In genomic region chr2:75636261-75637054, GRCm38 (mm10) we compare ENCODE assay signal across 9 mouse cellular contexts. TPM values are rescaled to one million over a fixed set of nuclear protein-coding genes. Genes with fewer than 3 reads are reported as not detected.
DNase-seq lines count a peak whose midpoint lies in the region; ATAC-seq and TF ChIP-seq lines count a peak whose summit lies in the region.
"Had no signal": no experiment of that assay in that cellular context is flagged by ENCODE, and none has a peak within 500 bp of the region (broad histone marks: within the 10 kb centered on the region; RNA-seq: fewer than 3 reads in every experiment).

No protein-coding gene starts in this region.

- H3K4me1 ChIP-seq in kidney, embryonic 14.5 days (ENCODE audit: control insufficient read depth, insufficient read depth, low read length), result 0 out of 2 replicates have a peak, but pooled peaks cover 3% of the 10 kb centered on the region

- H3K27ac ChIP-seq in kidney, embryonic 14.5 days (ENCODE audit: low read depth, low read length), result no peak overlapping the region
- H3K27ac ChIP-seq: heart, embryonic 13.5 days had no signal

- in situ Hi-C loops in Patski (cut with MboI; ENCODE audit: low pct_unique_long_range_greater_than_20kb), result no loop called here

- 62% methylated on average over 6 of the region's 6 CpGs for WGBS in kidney, embryonic 14.5 days

- POLR2A ChIA-PET in Patski (lab: Charles Lee), result interaction anchor here (1.3 to 1.5 kb wide), 2 partner anchors 21 to 23 kb away, joined by 3 to 8 read pairs; no protein-coding TSS in a partner anchor

- H3K27me3 ChIP-seq in Patski, result no peaks in the 10 kb centered on the region
- H3K27me3 ChIP-seq in kidney, embryonic 14.5 days (ENCODE audit: control insufficient read depth, insufficient read depth, low read length), result no peaks in the 10 kb centered on the region
- H3K27me3 ChIP-seq: heart, embryonic 13.5 days had no signal

- DNase-seq in heart, adult 11 months, result peak; percentile 91
- DNase-seq in heart, adult 9 months (ENCODE audit: low spot score in 2 of 2), result no peak
- DNase-seq in Patski (ENCODE audit: low read depth, low spot score), result no peak
- DNase-seq in left cerebral cortex, adult 8-10 months (ENCODE audit: low spot score in 2 of 2), result no peak
- no peak for DNase-seq in ovary, adult 18-20 months (ENCODE audit: low spot score)
- no peak for DNase-seq in urinary bladder, postnatal 10 days (ENCODE audit: low spot score)

- H3K9me3 ChIP-seq in kidney, embryonic 14.5 days (ENCODE audit: control insufficient read depth, low read length), result no peaks in the 10 kb centered on the region
- H3K9me3 ChIP-seq: heart, embryonic 13.5 days had no signal

- H3K4me2 ChIP-seq in kidney, embryonic 14.5 days (replicated peaks; ENCODE audit: low read depth, low read length), result no peak overlapping the region
- H3K4me2 ChIP-seq: heart, embryonic 13.5 days had no signal

- no peak overlapping the region for H3K9ac ChIP-seq in kidney, embryonic 14.5 days (ENCODE audit: low read depth, low read length)
- H3K9ac ChIP-seq: heart, embryonic 13.5 days had no signal

- peak; percentile 58 for TF ChIP-seq CTCF in Patski (IDR thresholded peaks at IDR 0.05)

- ATAC-seq in Patski, result no peak
- 0 out of 2 replicates have a peak, but pooled peaks have one; percentile 35 for ATAC-seq in kidney, embryonic 14.5 days (ENCODE audit: low FRiP score, low TSS enrichment)
- peak; percentile 43 for ATAC-seq in monocyte, adult 5-6 weeks (replicated peaks; ENCODE audit: insufficient number of reproducible peaks, low FRiP score, low TSS enrichment, poor library complexity, severe bottlenecking)

- CTCF ChIA-PET in Patski (lab: Charles Lee), result interaction anchor here (1.3 to 1.5 kb wide), 2 partner anchors 14 to 18 kb away, joined by 3 to 5 read pairs; no protein-coding TSS in a partner anchor

- H3K36me3 ChIP-seq in kidney, embryonic 14.5 days (ENCODE audit: control insufficient read depth, insufficient read depth, low read length), result no peaks in the 10 kb centered on the region
- H3K36me3 ChIP-seq: heart, embryonic 13.5 days had no signal

- H3K4me3 ChIP-seq in kidney, embryonic 14.5 days (ENCODE audit: low read length), result no peak overlapping the region
- H3K4me3 ChIP-seq: heart, embryonic 13.5 days had no signal

RNA-seq across cellular contexts. Expression of gene Hnrnpa3, which starts 22.6 kb away (rescaled TPM):
- 249 TPM for polyA plus RNA-seq in Patski (2021)
- 300 and 331 TPM in 2 replicates for polyA plus RNA-seq in kidney, embryonic 14.5 days (2014; fragmentation: Nextera tagmentation; extraction: Ambion mirVana)
- total RNA-seq in monocyte, adult 5-6 weeks (2017), result 236 to 464 TPM (median 357 TPM) in 3 replicates
- 100 to 1,000 TPM; 254 to 299 (median 281) TPM for total RNA-seq in left cerebral cortex, adult 8-10 months (2022)
